In genomic region chr6:24597500-24597899, GRCm38 (mm10) we compare ENCODE assay signal across 21 mouse cellular contexts. TPM values are rescaled to one million over a fixed set of nuclear protein-coding genes. Genes with fewer than 3 reads are reported as not detected.
DNase-seq lines count a peak whose midpoint lies in the region.
"Had no signal": no experiment of that assay in that cellular context is flagged by ENCODE, and none has a peak within 500 bp of the region (broad histone marks: within the 10 kb centered on the region; RNA-seq: fewer than 3 reads in every experiment).

Gene Lmod2 (plus strand): TSS chr6:24597762.

- H3K27me3 ChIP-seq in heart, embryonic 10.5 days (ENCODE audit: insufficient read depth, poor library complexity, severe bottlenecking), result no peaks in the 10 kb centered on the region
- H3K27me3 ChIP-seq: limb, embryonic 12.5 days; liver, embryonic 15.5 days; neural tube, embryonic 12.5 days had no signal

- peak within 1 kb of the TSS; percentile 60 for H3K4me3 ChIP-seq in heart, embryonic 10.5 days
- H3K4me3 ChIP-seq: limb, embryonic 12.5 days; liver, embryonic 15.5 days; neural tube, embryonic 12.5 days had no signal

- DNase-seq in adrenal gland, postnatal 10 days, result no peak
- no peak for DNase-seq in adrenal gland, postnatal 36 days
- DNase-seq in gastrocnemius, postnatal 14 days, result no peak
- DNase-seq in heart, embryonic 10.5 days (ENCODE audit: low spot score), result peak; percentile 95
- peak; percentile 70 to 76 for DNase-seq in heart, postnatal 14 days
- DNase-seq in thymus, adult 18-20 months, result no peak
- no peak for DNase-seq in left cerebral cortex, adult 11 months (ENCODE audit: low spot score)
- no peak for DNase-seq in left cerebral cortex, adult 9 months (ENCODE audit: low spot score in 2 of 2)
- DNase-seq: adrenal gland, postnatal 25 days; cerebellum, postnatal 25 days; lung, postnatal 4 days; right cerebral cortex, postnatal 25 days; thymus, adult 2 months had no signal

- no peaks in the 10 kb centered on the region for H3K36me3 ChIP-seq in heart, embryonic 10.5 days
- H3K36me3 ChIP-seq: limb, embryonic 12.5 days; liver, embryonic 15.5 days; neural tube, embryonic 12.5 days had no signal

- peak within 1 kb of the TSS; percentile 92 for H3K27ac ChIP-seq in heart, embryonic 10.5 days
- H3K27ac ChIP-seq: limb, embryonic 12.5 days; liver, embryonic 15.5 days; neural tube, embryonic 12.5 days had no signal

- intact Hi-C loops in gastrocnemius, postnatal 14 days (cut with DNase I; ENCODE audit: low total_unique reads), result no loop called here
- intact Hi-C loops in heart, postnatal 14 days (cut with DNase I), result no loop called here

- H3K4me1 ChIP-seq in heart, embryonic 10.5 days, result peaks cover 33% of the 10 kb centered on the region
- H3K4me1 ChIP-seq: limb, embryonic 12.5 days; liver, embryonic 15.5 days; neural tube, embryonic 12.5 days had no signal

- 38% methylated on average over 10 of the region's 10 CpGs for WGBS in heart, embryonic 10.5 days

- no peaks in the 10 kb centered on the region for H3K9me3 ChIP-seq in heart, embryonic 10.5 days
- H3K9me3 ChIP-seq: limb, embryonic 12.5 days; liver, embryonic 15.5 days; neural tube, embryonic 12.5 days had no signal

RNA-seq across cellular contexts. Expression of gene Lmod2, which starts in this region (rescaled TPM):
- 10 to 100 TPM; 11.5 to 17.4 TPM for total RNA-seq in adrenal gland, postnatal 10 days (2021)
- total RNA-seq in adrenal gland, postnatal 36 days (2021), result under 1 TPM in 1 of 2 experiments, not detected in 1; 0.26 TPM
- total RNA-seq in gastrocnemius, postnatal 14 days (2021), result 100 to 1,000 TPM; 118 to 208 TPM
- 19.9 and 36.7 TPM in 2 replicates for polyA plus RNA-seq in heart, embryonic 10.5 days (2016; fragmentation: Nextera tagmentation; extraction: Ambion mirVana)
- 100 to 1,000 TPM; 413 to 423 TPM for total RNA-seq in heart, postnatal 14 days (2021)
- total RNA-seq: layer of hippocampus, adult 18-20 months; left cerebral cortex, adult 18-20 months; midbrain, postnatal 0 days had no signal
- polyA plus RNA-seq: hindbrain, embryonic 11.5 days; intestine, embryonic 14.5 days; limb, embryonic 12.5 days; midbrain, postnatal 0 days; neural tube, embryonic 12.5 days had no signal

Comparison
In these comparisons a context has a peak if more than half of its experiments do, and no peak if none do; other contexts are left out.
1. RNA of gene Lmod2 (total RNA-seq): 413 to 423 TPM in heart, postnatal 14 days, 118 to 208 TPM in gastrocnemius, postnatal 14 days and 11.5 to 17.4 TPM in adrenal gland, postnatal 10 days; 0.26 TPM in adrenal gland, postnatal 36 days; every median in the first group is over 4 times any median in the second.
2. RNA of gene Lmod2 (total RNA-seq): 413 to 423 TPM in heart, postnatal 14 days and 118 to 208 TPM in gastrocnemius, postnatal 14 days; 11.5 to 17.4 TPM in adrenal gland, postnatal 10 days; every median in the first group is over 4 times any median in the second.
3. DNase-seq: peak in heart, embryonic 10.5 days (single experiment) and heart, postnatal 14 days (2 of 2); none in adrenal gland, postnatal 10 days (single experiment), adrenal gland, postnatal 36 days (0 of 2), gastrocnemius, postnatal 14 days (single experiment), thymus, adult 18-20 months (0 of 2), left cerebral cortex, adult 11 months (single experiment) and left cerebral cortex, adult 9 months (0 of 2).